Mouse (Mus musculus): ENCODE measurements around the gene Carmil2.

The Carmil2 gene

GRCm38 (mm10) chr8:105722861-105723260, 36.8 kb downstream of the Carmil2 start:
- DNase-seq (ENCODE audit: low read depth) = no peak

- no peak for DNase-seq (ENCODE audit: low read depth)
These were observed 39.7 kb downstream of the Carmil2 start for GRCm38 (mm10) chr8:105725726-105726125.

- DNase-seq (ENCODE audit: low read depth) = no peak
These were observed 41.5 kb downstream of the Carmil2 start for GRCm38 (mm10) chr8:105727397-105728124.

DNA sequence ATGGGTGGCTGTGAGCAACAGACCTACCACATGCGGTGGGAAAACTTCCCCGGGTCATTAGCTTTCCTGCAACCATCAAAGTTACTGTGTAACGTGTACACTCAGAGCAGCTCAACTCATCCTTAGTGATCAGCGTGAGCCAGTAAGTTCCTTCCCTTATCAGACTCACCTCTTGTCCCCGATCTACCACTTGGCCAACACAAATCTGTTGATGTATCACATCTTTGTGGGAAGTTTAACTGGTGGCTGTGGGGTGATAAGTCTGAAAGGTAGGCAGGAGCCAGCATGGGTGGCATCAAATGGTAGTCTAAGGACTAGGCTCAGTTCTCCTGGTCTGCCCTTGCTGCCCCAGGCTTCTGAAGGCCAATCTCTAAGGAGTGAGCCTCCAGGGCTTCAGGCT, 46.1 kb downstream of the Carmil2 start:
- DNase-seq (ENCODE audit: low read depth) = no peak

- no peak for DNase-seq (ENCODE audit: low read depth)
These were observed 53.1 kb downstream of the Carmil2 start for GRCm38 (mm10) chr8:105739216-105739615.

DNA sequence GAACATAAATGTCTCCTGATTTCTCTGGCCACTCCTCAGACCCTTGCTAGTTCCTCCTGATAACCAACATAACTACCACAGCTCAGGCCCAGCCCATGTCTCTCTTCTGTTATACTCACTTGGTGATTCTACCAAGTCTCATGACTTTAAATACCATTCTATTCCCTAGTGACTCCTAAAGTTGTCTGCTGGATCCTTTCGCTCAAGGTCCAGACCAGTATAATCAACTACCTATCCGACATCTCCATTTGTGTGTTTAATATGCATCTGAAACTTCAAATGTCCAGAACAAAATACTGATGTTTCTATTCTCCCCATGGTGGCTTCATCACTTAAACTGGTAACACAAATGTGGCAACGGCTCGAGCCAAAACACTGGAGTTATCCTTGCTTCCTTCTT, 57.2 kb downstream of the Carmil2 start:
- DNase-seq (ENCODE audit: low read depth) = peak; percentile 56
